Mouse (Mus musculus): ENCODE measurements around the gene 1110002E22Rik. TPM values are rescaled to one million over a fixed set of nuclear protein-coding genes. Genes with fewer than 3 reads are reported as not detected.

1110002E22Rik gene
- polyA plus RNA-seq, 1 experiment from 2014 or later = 0.01 TPM

DNA sequence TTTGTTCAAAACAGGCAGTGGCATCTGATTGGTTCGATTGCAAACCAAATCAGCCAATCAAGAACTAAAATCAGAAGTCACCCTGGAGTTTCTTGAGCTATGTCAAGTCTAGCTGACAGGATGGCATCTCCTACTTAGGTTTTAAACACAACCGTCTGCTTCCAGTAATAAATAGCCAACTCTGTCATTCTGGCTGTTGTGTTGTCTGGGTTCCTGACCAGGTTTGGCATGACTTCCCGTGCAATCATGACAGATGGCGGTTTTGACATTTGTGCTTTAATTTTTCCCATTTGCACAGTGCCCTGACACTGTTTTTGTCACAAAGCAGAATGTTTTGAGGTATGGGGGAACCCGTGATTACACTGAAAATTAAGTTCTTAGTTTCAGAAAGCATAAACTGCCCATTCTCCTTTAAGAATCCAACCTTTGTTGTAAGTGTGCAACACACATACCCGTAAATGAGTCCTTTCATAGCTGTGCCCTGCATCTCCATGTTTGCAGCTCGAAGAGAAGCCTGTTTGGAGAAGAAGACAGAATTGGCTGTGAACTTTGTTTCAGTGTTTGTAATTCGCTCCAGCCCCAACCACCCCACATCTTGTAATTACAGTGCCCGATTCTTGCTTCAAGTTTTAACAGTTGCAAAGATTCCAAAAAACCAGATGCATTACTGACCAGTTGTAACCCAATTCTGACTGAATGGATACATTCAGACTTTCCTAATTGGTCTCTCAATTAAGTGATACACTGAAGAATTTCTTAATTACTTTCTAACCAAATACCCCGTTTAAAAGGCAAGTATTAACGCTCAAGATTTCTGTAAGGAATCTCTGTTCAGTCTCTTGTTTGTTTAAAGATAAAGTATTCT, 12.9 kb downstream of the 1110002E22Rik start:
- Histone ChIP-seq H3K9me3 (ENCODE audit: low read length) (no peaks in the 10 kb centered on the region), H3K27me3 (ENCODE audit: insufficient read depth, low read length) (no peaks in the 10 kb centered on the region), H3K4me3 (ENCODE audit: low read depth, low read length) (no peak overlapping the region), H3K4me2 (ENCODE audit: low read depth, low read length) (no peak overlapping the region), H3K27ac (ENCODE audit: low read depth) (no peak overlapping the region), H3K4me1 (ENCODE audit: insufficient read depth) (no peaks in the 10 kb centered on the region), H3K36me3 (replicated peaks; ENCODE audit: insufficient read depth, low read length) (no peaks in the 10 kb centered on the region), H3K9ac (replicated peaks) (no peak overlapping the region)
- ATAC-seq (no peak), DNase-seq (no peak)
- 73% methylated on average over 11 of the region's 11 CpGs for WGBS (ENCODE audit: insufficient replicate concordance)
- TF ChIP-seq CTCF (IDR thresholded peaks at IDR 0.05; ENCODE audit: low read depth) = no peak
- TF ChIP-seq EP300 (IDR thresholded peaks at IDR 0.05; ENCODE audit: low read depth) = no peak

DNA sequence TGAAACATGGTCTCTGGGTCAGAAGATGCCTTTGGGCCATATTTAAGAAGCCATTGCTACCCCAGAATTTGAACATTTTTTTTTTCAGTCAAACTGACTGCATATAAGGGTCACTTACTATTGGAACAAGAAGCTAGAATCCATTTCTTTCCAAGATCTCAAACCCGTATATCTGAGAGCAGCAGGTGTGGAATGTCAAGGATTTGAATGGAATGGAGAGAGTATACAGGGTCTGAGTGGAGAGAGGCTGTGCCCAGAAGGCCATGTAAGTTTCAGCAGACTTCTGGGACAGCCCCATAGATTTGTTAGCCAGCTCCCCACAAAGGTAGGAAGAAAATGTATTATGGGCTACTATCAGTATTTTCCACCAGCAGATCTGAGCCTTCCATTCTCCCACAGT, 13.8 kb downstream of the 1110002E22Rik start:
- H3K4me1 ChIP-seq (ENCODE audit: insufficient read depth) = no peaks in the 10 kb centered on the region
- H3K27me3 ChIP-seq (ENCODE audit: insufficient read depth, low read length) = no peaks in the 10 kb centered on the region
- no peak for ATAC-seq

DNA sequence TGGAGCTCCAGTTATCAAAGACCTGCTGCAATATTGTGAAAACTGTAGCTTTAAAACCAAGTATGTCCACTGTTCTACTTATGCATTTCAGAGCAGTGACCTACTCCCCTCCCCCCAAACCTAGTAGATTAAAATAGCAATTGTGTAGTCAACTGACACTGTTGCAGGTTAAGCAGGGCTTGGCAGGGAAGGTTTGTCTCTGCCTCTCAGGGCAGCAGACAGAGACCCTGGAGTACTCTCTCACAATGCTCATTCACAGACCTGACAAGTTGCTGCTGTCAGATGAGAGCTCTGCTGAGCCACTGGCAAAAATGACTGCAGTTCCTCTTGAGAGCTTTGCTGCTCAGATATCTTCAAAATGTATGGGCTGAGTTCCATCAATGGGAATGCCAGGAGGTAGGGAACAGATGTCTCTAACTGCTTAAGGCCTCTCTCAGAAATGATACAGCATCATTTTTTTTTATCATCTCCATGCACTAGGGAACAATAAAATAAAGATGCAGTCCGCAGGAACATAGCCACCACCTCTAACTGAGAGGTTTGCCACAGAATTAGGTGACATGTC, 18.3 kb downstream of the 1110002E22Rik start:
- no peaks in the 10 kb centered on the region for H3K27me3 ChIP-seq (ENCODE audit: insufficient read depth, low read length)
- 85% methylated on average over 1 of the region's 1 CpGs for WGBS (ENCODE audit: insufficient replicate concordance)
- no peaks in the 10 kb centered on the region for H3K9me3 ChIP-seq (ENCODE audit: low read length)
- no peak for DNase-seq
- H3K4me3 ChIP-seq (ENCODE audit: low read depth, low read length) = no peak overlapping the region
- H3K4me1 ChIP-seq (ENCODE audit: insufficient read depth) = no peaks in the 10 kb centered on the region
- H3K9ac ChIP-seq (replicated peaks) = no peak overlapping the region
- H3K4me2 ChIP-seq (ENCODE audit: low read depth, low read length) = no peak overlapping the region
- H3K27ac ChIP-seq (ENCODE audit: low read depth) = no peak overlapping the region
- no peak for ATAC-seq
- TF ChIP-seq CTCF (IDR thresholded peaks at IDR 0.05; ENCODE audit: low read depth) (no peak), EP300 (IDR thresholded peaks at IDR 0.05; ENCODE audit: low read depth) (no peak)
- H3K36me3 ChIP-seq (replicated peaks; ENCODE audit: insufficient read depth, low read length) = no peaks in the 10 kb centered on the region

More for the DNA sequence above, 13.8 kb downstream of the 1110002E22Rik start:
- no peak for DNase-seq
- no peaks in the 10 kb centered on the region for H3K9me3 ChIP-seq (ENCODE audit: low read length)
- no peak overlapping the region for H3K9ac ChIP-seq (replicated peaks)
- 62% methylated on average over 1 of the region's 1 CpGs for WGBS (ENCODE audit: insufficient replicate concordance)
- TF ChIP-seq CTCF (IDR thresholded peaks at IDR 0.05; ENCODE audit: low read depth) = no peak
- TF ChIP-seq EP300 (IDR thresholded peaks at IDR 0.05; ENCODE audit: low read depth) = no peak
- H3K36me3 ChIP-seq (replicated peaks; ENCODE audit: insufficient read depth, low read length) = no peaks in the 10 kb centered on the region
- H3K27ac ChIP-seq (ENCODE audit: low read depth) = no peak overlapping the region
- H3K4me3 ChIP-seq (ENCODE audit: low read depth, low read length) = no peak overlapping the region
- H3K4me2 ChIP-seq (ENCODE audit: low read depth, low read length) = no peak overlapping the region

DNA sequence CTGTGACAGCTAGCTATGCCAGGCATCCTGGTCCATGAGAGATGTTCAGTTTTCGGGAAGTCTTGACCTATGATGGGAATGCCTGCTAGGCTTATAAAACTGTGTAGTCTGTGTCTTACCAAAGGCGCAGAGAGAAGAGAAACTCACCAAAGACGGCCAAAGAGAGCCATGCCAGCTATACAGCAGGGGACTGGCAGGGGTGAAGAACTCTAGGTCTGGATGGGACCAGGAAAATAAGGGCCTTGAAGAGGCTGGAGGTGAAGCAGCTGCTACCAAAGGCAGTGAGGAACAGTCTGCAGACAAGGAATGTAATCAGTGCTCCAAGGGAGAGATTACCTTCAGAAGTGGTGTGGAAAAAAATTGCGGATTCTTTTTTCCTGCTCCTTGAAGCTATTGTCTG, 19.0 kb downstream of the 1110002E22Rik start:
- ATAC-seq = no peak
- Histone ChIP-seq H3K27ac (ENCODE audit: low read depth) (no peak overlapping the region), H3K27me3 (ENCODE audit: insufficient read depth, low read length) (no peaks in the 10 kb centered on the region), H3K4me1 (ENCODE audit: insufficient read depth) (no peaks in the 10 kb centered on the region), H3K9ac (replicated peaks) (no peak overlapping the region), H3K4me3 (ENCODE audit: low read depth, low read length) (no peak overlapping the region), H3K9me3 (ENCODE audit: low read length) (no peaks in the 10 kb centered on the region), H3K4me2 (ENCODE audit: low read depth, low read length) (no peak overlapping the region), H3K36me3 (replicated peaks; ENCODE audit: insufficient read depth, low read length) (no peaks in the 10 kb centered on the region)
- WGBS (ENCODE audit: insufficient replicate concordance) = 78% methylated on average over 4 of the region's 4 CpGs
- no peak for TF ChIP-seq CTCF (IDR thresholded peaks at IDR 0.05; ENCODE audit: low read depth)
- TF ChIP-seq EP300 (IDR thresholded peaks at IDR 0.05; ENCODE audit: low read depth) = no peak
- DNase-seq = no peak

DNA sequence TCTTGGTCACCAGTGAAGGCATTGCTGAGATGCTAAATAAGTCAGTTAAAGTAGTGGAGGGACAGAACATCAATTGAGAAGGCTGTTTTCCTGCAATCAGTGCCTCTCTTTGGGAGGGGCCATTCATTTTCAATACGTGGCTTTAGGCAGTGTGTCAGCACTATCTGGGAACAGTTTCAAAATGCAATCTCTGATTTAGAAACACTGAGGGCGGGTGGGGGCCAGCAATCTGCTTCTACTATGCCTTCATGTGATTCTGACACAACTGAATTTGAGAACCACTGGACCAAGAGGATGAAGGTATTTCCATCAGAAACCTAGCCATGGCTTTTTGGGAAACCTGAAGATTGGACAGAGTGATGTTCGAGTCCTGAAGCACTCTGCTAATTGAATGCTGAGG, 30.4 kb downstream of the 1110002E22Rik start:
- DNase-seq (no peak), ATAC-seq (no peak)
- Histone ChIP-seq H3K4me1 (ENCODE audit: insufficient read depth) (no peaks in the 10 kb centered on the region), H3K4me3 (ENCODE audit: low read depth, low read length) (no peak overlapping the region), H3K4me2 (ENCODE audit: low read depth, low read length) (no peak overlapping the region), H3K36me3 (replicated peaks; ENCODE audit: insufficient read depth, low read length) (peaks cover 7% of the 10 kb centered on the region; the same call in 1 of the 2 replicates), H3K9ac (replicated peaks) (no peak overlapping the region), H3K27ac (ENCODE audit: low read depth) (no peak overlapping the region), H3K27me3 (ENCODE audit: insufficient read depth, low read length) (no peaks in the 10 kb centered on the region), H3K9me3 (ENCODE audit: low read length) (no peaks in the 10 kb centered on the region)
- 59% methylated on average over 3 of the region's 3 CpGs for WGBS (ENCODE audit: insufficient replicate concordance)
- TF ChIP-seq CTCF (IDR thresholded peaks at IDR 0.05; ENCODE audit: low read depth) (no peak), EP300 (IDR thresholded peaks at IDR 0.05; ENCODE audit: low read depth) (no peak)

DNA sequence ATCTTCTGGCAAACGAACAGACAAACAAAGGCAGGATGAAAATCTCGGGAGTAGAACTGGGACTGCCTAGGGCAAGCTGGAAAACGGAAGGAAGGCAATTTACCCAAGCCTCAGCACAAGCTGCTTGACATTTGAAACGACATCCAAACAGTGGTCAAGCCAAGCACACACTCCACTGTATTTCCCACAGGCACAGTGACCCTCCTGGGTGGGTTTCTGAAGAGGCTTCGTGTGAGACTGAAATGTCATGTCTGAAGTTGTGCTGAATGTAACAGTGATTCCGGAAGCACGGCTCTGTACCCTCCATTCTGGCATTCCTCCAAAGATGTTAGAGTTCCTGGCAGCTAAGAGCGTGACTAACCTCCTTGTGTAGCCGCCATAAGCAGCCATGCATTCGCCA, 30.9 kb downstream of the 1110002E22Rik start:
- no peak overlapping the region for H3K4me3 ChIP-seq (ENCODE audit: low read depth, low read length)
- DNase-seq (no peak), ATAC-seq (no peak)
- TF ChIP-seq EP300 (IDR thresholded peaks at IDR 0.05; ENCODE audit: low read depth) = no peak
- no peak for TF ChIP-seq CTCF (IDR thresholded peaks at IDR 0.05; ENCODE audit: low read depth)
- H3K27me3 ChIP-seq (ENCODE audit: insufficient read depth, low read length) = no peaks in the 10 kb centered on the region
- H3K4me1 ChIP-seq (ENCODE audit: insufficient read depth) = no peaks in the 10 kb centered on the region
- H3K9me3 ChIP-seq (ENCODE audit: low read length) = no peaks in the 10 kb centered on the region
- no peak overlapping the region for H3K27ac ChIP-seq (ENCODE audit: low read depth)
- no peak overlapping the region for H3K9ac ChIP-seq (replicated peaks)
- WGBS (ENCODE audit: insufficient replicate concordance) = 67% methylated on average over 10 of the region's 10 CpGs
- H3K4me2 ChIP-seq (ENCODE audit: low read depth, low read length) = no peak overlapping the region
- H3K36me3 ChIP-seq (replicated peaks; ENCODE audit: insufficient read depth, low read length) = peaks cover 7% of the 10 kb centered on the region; the same call in 1 of the 2 replicates
